In the genomic region with DNA sequence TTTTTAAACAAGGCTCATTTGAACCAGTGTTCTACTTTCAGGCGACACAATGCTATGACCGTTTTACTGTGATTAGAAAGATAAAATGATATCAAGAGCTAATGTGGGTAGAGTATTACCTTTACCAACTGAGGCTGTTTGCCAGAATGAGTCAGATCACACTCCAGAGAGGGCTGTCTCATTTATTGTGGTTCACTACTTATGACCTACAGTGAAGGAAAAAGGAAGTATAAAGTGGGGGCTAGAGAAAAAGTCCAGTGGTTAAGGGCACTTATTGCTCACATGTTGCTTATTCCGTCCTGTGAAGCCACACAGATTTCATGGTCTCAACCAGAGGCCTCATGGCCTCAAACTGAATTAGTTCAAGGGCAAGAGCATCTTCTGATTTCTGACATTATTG, we compare ENCODE assay signal across 25 mouse cellular contexts.
DNase-seq lines count a peak whose midpoint lies in the region; ATAC-seq and TF ChIP-seq lines count a peak whose summit lies in the region.
"Had no signal": no experiment of that assay in that cellular context is flagged by ENCODE, and none has a peak within 500 bp of the region (broad histone marks: within the 10 kb centered on the region; RNA-seq: fewer than 3 reads in every experiment).

No protein-coding gene starts in this region.

- TF ChIP-seq CTCF in bone marrow macrophage, adult 2 months (IDR thresholded peaks at IDR 0.05; ENCODE audit: low read depth, low read length), result no peak

- peak; percentile 31 for DNase-seq in 3T3-L1 (ENCODE audit: low read depth, low spot score)
- DNase-seq in layer of hippocampus, adult 8-10 months (ENCODE audit: low spot score in 2 of 2), result no peak
- no peak for DNase-seq in kidney, adult 18-20 months
- no peak for DNase-seq in testis, postnatal 14 days (ENCODE audit: low spot score)
- DNase-seq: adrenal gland, adult 8-10 months; adrenal gland, postnatal 25 days; cerebellum, adult 18-20 months; cerebellum, postnatal 14 days; forebrain, postnatal 0 days; gastrocnemius, postnatal 10 days; gastrocnemius, postnatal 36 days; heart, postnatal 14 days; heart, postnatal 4 days had no signal

- no peaks in the 10 kb centered on the region for H3K9me3 ChIP-seq in midbrain, embryonic 16.5 days (replicated peaks; ENCODE audit: control insufficient read depth, low read length, poor library complexity, severe bottlenecking)
- H3K9me3 ChIP-seq: embryonic facial prominence, embryonic 12.5 days; embryonic facial prominence, embryonic 15.5 days; heart, embryonic 13.5 days; hindbrain, embryonic 12.5 days; hindbrain, embryonic 15.5 days had no signal

- no peak overlapping the region for H3K4me3 ChIP-seq in bone marrow macrophage, adult 2 months (ENCODE audit: insufficient read depth, low read length)
- H3K4me3 ChIP-seq in midbrain, embryonic 16.5 days (ENCODE audit: low read depth, low read length), result no peak overlapping the region
- H3K4me3 ChIP-seq: embryonic facial prominence, embryonic 12.5 days; embryonic facial prominence, embryonic 15.5 days; heart, embryonic 13.5 days; hindbrain, embryonic 12.5 days; hindbrain, embryonic 15.5 days had no signal

- no peaks in the 10 kb centered on the region for H3K36me3 ChIP-seq in midbrain, embryonic 16.5 days (ENCODE audit: control insufficient read depth, insufficient read depth, low read length)
- H3K36me3 ChIP-seq: embryonic facial prominence, embryonic 12.5 days; embryonic facial prominence, embryonic 15.5 days; heart, embryonic 13.5 days; hindbrain, embryonic 12.5 days; hindbrain, embryonic 15.5 days had no signal

- no peak overlapping the region for H3K4me2 ChIP-seq in midbrain, embryonic 16.5 days (ENCODE audit: low read length)
- H3K4me2 ChIP-seq: embryonic facial prominence, embryonic 12.5 days; embryonic facial prominence, embryonic 15.5 days; heart, embryonic 13.5 days; hindbrain, embryonic 12.5 days; hindbrain, embryonic 15.5 days had no signal

- peaks cover 18% of the 10 kb centered on the region for H3K4me1 ChIP-seq in bone marrow macrophage, adult 2 months (ENCODE audit: control insufficient read depth, insufficient read depth, low read length)
- no peaks in the 10 kb centered on the region for H3K4me1 ChIP-seq in midbrain, embryonic 16.5 days (ENCODE audit: control insufficient read depth, insufficient read depth, low read length)
- H3K4me1 ChIP-seq: embryonic facial prominence, embryonic 12.5 days; embryonic facial prominence, embryonic 15.5 days; heart, embryonic 13.5 days; hindbrain, embryonic 12.5 days; hindbrain, embryonic 15.5 days had no signal

- H3K27ac ChIP-seq in bone marrow macrophage, adult 2 months (ENCODE audit: insufficient read depth, low read depth, low read length), result peak overlapping the region; percentile 36
- no peak overlapping the region for H3K27ac ChIP-seq in midbrain, embryonic 16.5 days (ENCODE audit: low read length)
- H3K27ac ChIP-seq: embryonic facial prominence, embryonic 12.5 days; embryonic facial prominence, embryonic 15.5 days; heart, embryonic 13.5 days; hindbrain, embryonic 12.5 days; hindbrain, embryonic 15.5 days had no signal

- H3K27me3 ChIP-seq in midbrain, embryonic 16.5 days (ENCODE audit: control insufficient read depth, insufficient read depth, low read depth, low read length), result no peaks in the 10 kb centered on the region
- H3K27me3 ChIP-seq: embryonic facial prominence, embryonic 12.5 days; embryonic facial prominence, embryonic 15.5 days; heart, embryonic 13.5 days; hindbrain, embryonic 12.5 days; hindbrain, embryonic 15.5 days had no signal

- 96% methylated on average over 3 of the region's 3 CpGs for WGBS in midbrain, embryonic 16.5 days

- ATAC-seq in hematopoietic stem cell, adult 5-6 weeks (replicated peaks in 1 of 2; ENCODE audit: insufficient read depth in 1 of 2, low FRiP score in 2 of 2, low TSS enrichment in 1 of 2, low read depth in 1 of 2, poor library complexity in 2 of 2, severe bottlenecking in 2 of 2), result peak; percentile 70 to 91
- ATAC-seq in megakaryocyte progenitor cell, adult 5-6 weeks (replicated peaks; ENCODE audit: poor library complexity), result peak; percentile 84
- ATAC-seq in midbrain, embryonic 16.5 days, result no peak
- ATAC-seq: activated CD4-positive, CD25-positive, alpha-beta regulatory T cell, adult 4 months; CD4-positive, CD25-positive, alpha-beta regulatory T cell, adult 4 months; forebrain, embryonic 14.5 days; forebrain, postnatal 0 days had no signal

- no peak for TF ChIP-seq POLR2A in bone marrow macrophage, adult 2 months (IDR thresholded peaks at IDR 0.05; ENCODE audit: borderline replicate concordance, low read depth, low read length)

- no peak overlapping the region for H3K9ac ChIP-seq in midbrain, embryonic 16.5 days (ENCODE audit: low read depth, low read length)
- H3K9ac ChIP-seq: embryonic facial prominence, embryonic 12.5 days; embryonic facial prominence, embryonic 15.5 days; forebrain, postnatal 0 days; heart, embryonic 13.5 days; hindbrain, embryonic 12.5 days; hindbrain, embryonic 15.5 days had no signal
